Mouse (Mus musculus) brain, embryonic 18.5 days (tissue): Measurements from ENCODE around the gene Gm17304.

Experiments used
- DNase-seq: peaks from one replicate; pipeline ENCODE4 v3.0.0-alpha.2; 2012; ENCODE audit warnings: low read depth, low spot score

The Gm17304 gene

GRCm38 (mm10) chr5:106623337-106623736 is 14.4 kb downstream of the Gm17304 start:
- no peak for DNase-seq

- DNase-seq, result no peak
These were observed 19.7 kb downstream of the Gm17304 start for GRCm38 (mm10) chr5:106628369-106629149.

GRCm38 (mm10) chr5:106636423-106636946 is 27.6 kb downstream of the Gm17304 start:
- no peak for DNase-seq

- no peak for DNase-seq
These were observed 30.7 kb downstream of the Gm17304 start for GRCm38 (mm10) chr5:106639627-106640026.

- DNase-seq, result peak; percentile 4
These were observed 31.4 kb downstream of the Gm17304 start for GRCm38 (mm10) chr5:106640235-106640809.

- DNase-seq, result no peak
These were observed 33.0 kb downstream of the Gm17304 start for GRCm38 (mm10) chr5:106641876-106642275.

GRCm38 (mm10) chr5:106643434-106643833 is 34.5 kb downstream of the Gm17304 start:
- no peak for DNase-seq

- peak; percentile 12 for DNase-seq
These were observed 40.5 kb downstream of the Gm17304 start for GRCm38 (mm10) chr5:106649441-106649840.

GRCm38 (mm10) chr5:106649995-106650394 is 41.1 kb downstream of the Gm17304 start:
- no peak for DNase-seq

GRCm38 (mm10) chr5:106652220-106652753 is 43.4 kb downstream of the Gm17304 start:
- no peak for DNase-seq

- DNase-seq, result no peak
These were observed 44.0 kb downstream of the Gm17304 start for GRCm38 (mm10) chr5:106652790-106653328.
